Mouse (Mus musculus) right cerebral cortex, postnatal 36 days (tissue): ENCODE measurements around the gene Vmp1.

Experiments
- DNase-seq, 2 experiments: peaks; one replicate each; pipeline ENCODE4 v3.0.0; 2022; ENCODE audit warnings: low spot score in 2 of 2, mixed read lengths in 1 of 2

Vmp1 gene

DNA sequence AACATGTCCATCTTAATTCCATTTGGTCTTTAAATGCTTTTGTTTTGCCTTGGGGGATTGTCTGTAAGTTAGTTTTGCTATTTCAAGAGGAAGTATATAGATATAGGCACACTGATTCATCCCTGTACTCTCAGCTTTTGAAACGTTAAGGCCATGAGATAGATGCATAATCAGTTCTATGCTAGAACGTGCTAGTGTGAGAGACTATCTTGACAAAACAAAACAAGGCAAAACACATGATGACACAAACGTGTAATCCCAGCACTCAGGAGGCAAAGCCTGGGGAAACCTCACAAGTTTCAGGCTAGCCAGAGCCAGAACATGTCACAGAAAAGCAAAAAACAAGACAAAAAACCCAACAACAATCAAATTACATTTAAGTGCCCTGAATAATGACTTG is 10.9 kb downstream of the Vmp1 start:
- no peak for DNase-seq

DNA sequence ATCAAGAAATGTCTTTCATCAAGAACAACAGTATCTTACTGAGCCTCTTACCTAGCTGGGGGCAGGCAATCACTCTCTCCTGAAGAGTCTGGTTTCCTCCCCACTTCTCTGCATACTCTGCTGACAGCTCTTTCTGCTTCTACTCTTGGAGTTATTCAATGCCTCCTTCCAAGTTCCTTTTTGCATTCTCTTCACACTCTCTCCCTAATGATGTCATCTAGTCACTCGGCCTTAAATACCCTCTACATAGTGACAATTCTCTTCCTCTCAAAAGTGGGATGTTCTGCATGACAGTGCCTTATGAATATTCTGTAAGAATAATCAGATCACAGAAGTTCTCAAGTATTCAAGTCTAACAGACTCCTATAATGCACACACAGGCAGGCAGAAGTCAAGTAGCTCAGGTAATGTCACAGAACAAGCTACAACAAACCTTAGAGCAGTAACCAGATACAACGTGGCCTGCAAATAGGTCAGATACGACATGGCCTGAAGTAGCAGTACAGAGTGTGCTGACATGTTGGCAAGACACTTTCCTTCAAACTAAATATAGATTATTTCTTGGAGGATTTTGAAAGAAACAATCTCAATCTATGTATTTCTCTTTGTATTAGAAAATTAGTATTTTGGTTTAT is 12.5 kb downstream of the Vmp1 start:
- peak in 1 of 2 experiments; percentile 25 for DNase-seq

DNA sequence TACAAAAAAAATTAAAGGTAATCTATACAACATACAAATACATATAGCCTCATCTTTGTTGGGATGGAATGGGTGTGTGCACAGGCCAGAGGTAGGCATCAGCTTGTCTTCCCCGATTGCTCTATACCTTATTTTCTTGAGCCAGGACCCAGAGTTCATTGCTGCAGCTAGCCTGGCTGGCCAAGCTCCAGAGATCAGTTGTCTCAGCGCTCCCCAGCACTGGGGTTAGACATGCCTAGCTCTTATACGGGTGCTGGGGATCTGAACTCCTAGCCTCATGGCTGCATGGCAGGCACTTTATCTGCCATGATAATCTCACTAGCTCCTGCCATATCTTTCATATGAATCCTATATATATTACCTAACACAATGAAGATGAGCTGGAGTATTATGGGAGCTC is 15.5 kb downstream of the Vmp1 start:
- no peak for DNase-seq

DNA sequence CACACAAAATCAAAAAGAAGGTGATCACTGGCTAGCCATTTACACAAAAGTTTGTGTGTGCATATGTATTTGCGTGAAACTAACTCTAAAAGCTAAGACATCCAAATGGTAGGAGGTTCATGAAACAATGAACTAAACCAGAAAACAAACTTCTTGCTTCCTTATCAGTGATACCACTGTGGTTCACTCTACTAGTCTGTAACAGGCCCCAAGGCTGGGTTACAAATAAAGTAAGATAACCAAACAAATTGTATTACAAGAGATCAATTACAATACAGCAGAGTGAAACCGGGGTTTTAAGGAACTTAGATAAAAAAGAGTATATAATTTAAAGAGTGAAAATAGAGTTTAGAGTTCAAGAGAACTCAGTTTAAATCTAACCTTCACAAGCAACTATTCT is 16.1 kb downstream of the Vmp1 start:
- no peak for DNase-seq

DNA sequence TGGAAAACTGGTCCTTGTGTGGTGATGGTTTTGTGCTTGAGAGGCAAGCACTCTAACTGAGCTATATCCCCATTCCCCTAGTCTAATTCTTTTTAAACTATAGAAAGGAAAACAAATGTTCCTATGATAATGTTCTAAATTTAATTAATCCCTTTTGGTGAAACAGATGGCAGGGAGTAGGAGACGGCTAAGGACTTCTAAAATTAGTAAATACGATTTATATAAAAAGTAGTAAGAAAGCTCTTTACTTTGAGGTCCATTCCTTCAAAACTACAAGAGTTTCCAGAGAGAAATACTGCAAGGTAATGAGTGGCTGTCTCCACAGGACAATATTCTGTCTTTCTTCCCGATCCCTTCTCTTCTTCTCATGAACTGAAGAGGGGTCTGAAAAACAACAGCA is 19.2 kb downstream of the Vmp1 start:
- DNase-seq, result no peak

DNA sequence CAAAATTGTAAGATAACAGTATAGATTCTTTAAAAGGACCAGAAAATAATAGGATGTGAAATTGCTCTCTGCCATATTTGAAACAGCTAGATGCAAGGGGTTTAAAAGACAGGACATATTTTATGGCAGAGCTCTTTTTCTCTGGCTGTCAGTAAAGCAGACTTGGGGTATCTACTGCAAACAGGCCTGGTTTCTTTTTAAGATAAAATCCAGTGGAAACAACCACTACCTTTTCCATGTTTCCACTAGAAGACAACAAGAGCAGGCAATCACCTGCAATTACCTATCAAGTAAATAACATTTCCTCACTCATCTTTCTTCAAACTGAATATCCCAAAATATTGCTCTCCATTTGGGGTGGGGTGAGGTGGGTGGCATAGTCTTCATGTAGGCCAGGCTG is 19.7 kb downstream of the Vmp1 start:
- no peak for DNase-seq

DNA sequence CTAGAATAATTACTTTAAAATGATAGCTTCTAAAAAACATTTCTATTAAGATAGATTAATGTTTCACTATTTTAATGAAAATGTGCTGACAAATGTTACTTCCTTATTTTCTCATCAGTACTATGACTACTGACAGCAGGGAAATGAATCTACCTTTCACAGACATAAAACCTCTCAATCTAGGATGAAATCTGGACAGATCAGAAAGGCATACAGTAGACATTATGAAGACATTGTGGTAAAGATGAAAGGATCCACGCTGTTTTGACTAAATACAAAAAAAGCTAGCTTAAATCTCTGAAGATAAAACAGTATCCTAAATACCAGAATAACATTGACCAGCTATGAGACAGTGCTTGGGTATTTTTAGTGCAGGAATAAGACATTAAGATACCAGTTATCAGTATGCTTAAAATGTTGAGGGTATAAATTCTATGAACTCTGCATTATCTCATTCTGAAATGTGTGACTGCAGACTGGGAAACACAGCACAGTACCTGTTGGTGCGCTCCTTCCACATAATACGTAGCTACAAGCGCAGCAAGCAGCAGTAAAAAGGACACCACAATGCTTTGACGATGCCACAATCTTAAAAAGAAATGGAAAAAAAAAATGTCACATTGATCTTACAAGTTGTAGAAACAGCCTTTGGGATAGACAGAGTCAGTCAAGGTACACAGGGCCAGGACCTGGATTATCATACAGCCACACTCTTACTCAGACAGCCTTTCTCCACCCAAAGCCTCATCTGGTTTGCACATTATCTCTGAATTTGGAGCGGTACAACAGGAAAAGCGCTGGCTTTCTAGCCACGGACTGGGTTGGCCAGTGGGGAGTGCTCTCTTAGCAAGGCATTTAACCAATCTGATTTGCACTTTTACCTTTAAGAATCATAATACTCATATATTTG is 20.4 kb downstream of the Vmp1 start:
- DNase-seq, result no peak

DNA sequence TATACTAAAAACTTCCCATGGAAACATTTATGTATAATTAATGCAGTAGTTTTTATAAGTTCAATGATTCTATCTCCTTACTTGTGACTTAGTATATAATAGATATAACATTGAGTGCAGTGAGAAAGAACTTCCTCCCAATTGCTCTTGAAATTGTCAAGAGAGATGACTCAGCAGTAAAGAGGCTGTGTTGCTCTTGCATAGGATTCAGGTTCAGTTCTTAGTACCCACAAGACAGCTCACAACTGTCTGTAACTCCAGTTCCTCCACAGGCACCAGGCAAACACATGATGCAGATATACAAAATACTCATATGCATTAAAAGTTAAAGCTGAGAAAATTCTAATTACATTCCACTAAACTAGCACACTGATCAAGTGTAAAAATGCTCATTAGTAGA is 25.8 kb downstream of the Vmp1 start:
- DNase-seq, result no peak

DNA sequence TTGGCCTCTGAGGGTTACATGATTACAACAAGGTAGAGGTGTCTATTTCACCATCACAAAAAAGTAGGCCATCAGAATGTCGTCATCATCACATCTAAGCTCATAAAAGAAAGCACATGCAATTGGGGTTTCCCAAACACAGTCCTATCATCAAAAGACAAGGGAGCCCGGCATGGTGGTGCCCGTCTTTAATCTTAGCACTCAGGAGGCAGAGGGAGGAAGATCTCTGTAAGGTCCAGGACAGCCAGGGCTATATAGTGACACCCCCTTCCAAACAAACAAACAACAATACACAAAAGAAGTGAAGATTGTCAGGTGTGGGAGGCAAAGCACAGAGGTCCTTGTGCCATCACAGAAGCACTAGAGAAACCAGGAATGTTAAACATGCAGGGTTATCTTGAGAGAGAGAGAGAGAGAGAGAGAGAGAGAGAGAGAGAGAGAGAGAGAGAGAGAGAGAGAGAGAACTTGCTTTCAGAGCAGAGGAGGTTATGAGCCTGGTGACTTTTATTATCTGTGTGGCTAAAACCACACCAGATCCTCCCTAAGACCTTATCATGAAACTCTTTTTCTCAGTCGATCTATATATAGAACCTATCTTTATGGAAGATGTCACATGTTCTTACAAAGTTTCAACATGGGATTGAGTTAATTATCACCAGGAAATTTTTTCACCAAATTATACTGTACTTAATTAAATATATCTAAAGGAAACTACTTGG is 26.6 kb downstream of the Vmp1 start:
- DNase-seq, result no peak

DNA sequence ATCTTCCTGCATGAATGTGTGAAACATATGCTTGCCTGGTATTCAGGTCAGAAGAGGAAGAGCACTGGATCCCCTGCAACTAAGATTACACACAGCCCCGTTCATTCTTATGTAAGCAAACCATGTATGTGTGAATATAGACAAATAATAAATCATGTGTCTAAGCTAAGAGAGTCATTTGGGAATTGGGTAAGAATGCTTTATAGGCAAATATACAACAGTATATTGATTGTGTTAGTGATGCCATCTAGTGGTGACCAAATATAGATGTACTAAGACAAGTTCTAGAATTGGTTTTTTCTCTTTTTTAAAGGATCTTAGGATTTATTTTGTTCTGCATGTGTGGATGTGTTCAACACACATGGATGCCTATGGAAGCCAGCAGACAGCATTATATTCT is 28.0 kb downstream of the Vmp1 start:
- DNase-seq, result no peak

DNA sequence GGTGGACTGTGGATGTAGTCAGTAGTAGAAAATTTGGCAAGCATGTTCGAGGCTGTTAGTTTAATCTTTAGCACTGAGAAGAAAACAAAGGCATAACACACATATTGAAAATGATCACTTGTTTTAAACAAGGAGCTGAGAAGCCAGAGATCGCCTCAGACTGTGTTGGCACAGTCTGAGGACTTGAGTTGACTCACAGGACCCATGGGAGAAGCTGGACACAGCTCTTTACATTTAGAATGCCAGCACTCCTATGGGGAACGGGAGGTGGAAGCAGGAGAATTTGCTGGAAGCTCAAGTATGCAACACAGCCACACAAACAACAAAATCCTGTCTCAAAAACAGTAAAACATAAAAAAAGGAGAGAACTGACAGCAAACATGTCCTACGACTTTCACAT is 29.5 kb downstream of the Vmp1 start:
- no peak for DNase-seq

DNA sequence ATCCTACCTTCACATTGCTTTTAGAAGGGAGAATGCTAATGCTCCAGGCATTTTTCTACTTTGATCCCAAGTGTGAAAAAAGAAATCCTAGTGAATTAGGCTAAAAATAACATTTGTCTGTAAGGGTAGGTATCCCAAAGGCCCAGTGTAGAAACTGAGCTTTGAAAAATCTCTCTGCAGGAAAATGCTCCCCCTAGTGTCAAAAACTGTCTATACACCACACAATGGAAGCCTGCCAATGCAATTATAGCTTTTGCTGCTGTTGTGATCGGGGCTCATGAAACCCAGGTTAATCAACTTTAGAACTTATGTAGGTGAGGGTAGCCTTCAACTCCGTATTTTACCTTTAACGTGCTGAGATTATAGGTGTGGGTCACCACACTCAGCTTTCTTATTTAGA is 30.2 kb downstream of the Vmp1 start:
- no peak for DNase-seq

DNA sequence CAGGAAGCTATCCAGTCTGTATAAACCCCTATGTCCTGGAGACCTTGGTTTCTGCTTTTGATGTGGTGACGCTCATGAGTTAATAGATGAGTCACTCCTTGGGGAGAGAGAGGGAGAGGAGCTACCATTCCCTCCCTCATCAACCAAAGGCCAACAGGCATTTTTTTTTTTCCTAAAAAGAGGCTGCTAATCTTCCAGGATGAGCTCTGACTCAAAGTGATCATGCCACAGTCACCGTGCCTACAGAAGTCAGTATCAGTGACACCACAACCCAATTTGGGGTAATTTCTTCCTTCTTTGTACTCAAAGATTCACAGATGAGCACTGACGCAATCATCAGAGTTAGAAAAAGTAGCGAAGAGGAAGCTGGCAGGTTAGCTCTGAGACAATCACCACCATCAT is 31.1 kb downstream of the Vmp1 start:
- no peak for DNase-seq

DNA sequence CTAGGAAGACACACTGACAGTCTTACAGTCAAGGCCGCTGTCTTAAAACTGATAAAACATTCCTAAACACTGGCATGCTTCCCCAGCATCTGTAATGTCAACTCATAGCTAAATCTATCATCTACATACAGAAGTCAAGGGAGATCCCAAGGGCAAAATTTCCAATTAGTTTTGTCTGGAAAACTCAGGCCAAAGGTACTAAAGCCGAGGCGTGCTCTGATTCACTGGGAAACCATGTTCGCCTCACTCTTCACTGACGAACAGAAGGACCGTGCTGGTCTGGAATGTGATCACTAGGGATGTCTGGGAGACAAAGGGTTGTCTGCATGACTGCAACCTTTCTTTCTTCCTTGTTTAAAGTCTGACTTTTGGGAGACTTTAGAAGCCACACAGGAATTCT is 33.0 kb downstream of the Vmp1 start:
- DNase-seq, result no peak

DNA sequence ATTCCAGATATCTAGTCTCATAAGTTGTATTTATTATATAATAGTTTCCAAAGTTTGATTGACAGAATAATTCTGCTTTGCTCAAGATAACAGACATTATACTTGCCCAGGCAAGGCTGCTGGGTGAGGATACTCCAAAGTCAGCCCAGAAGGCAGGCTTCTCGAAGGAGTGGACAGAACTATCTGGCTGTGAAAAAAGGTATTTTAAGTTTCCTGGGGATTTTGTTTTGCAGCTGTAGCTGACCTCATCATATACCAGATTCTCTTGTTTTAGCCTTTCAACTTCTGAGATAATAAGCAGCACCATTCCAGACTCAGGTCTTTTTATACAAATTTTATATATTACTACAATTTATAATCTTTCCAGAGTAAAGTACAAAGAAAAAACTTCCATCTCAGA is 34.1 kb downstream of the Vmp1 start:
- no peak for DNase-seq

DNA sequence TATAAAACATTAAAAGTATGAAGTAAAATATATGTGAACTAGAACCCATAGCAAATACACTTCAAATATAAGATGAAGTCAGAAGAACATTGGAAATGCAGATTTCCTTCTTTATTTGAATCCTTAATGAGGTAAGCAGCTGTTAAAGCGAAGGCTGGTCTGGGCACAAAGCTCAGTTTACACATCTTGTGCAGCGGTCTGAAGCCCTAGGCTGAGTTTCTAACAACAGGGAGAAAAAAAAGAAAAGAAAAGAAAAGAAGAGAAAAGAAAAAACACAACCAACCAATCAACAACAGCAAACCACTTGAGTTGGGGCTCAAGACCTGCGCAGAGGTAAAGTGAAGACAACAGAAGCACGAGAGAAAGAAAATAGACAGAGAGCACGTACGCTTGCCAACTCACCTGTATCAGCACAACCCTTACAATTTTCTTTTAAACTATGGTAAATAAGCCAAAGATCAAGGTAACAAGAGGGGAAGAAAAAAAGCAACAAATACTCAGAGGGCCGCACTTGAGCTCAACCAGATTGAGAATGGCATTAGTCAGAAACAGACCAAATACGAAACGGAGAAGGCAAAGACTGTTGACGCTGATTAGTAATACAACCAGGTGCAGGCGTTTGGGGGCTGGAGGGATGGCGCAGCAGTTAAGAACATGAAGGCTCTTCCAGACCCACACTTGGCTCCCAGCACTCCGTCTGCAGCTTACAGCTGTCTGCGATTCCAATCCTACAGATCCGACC is 35.8 kb downstream of the Vmp1 start:
- DNase-seq, result no peak

DNA sequence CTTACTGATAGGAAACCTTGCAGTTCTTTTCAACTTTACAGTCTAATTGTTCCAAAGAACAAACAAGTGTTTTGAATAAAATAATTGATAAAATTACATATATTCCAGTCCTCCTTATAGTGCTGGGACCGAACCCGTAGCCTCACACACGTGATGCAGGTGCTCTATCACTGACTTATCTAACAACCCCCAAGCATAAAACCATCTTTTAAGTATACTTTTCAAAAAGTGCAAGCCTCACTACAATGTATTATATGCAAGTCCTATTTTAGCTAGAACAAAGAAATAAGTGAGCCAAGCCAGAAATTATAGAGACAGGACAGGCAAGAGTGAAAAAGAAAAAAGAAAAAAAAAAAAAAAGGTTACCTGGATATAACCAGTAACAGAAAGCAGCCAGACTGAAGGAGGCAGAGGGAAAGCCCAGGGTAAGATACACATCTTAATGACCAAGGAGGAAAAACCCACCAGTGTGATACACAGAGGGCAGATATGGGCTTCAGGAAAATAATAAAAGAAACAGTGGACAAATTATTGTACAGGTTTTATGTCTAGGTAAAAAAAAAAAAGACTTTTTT is 36.7 kb downstream of the Vmp1 start:
- no peak for DNase-seq

DNA sequence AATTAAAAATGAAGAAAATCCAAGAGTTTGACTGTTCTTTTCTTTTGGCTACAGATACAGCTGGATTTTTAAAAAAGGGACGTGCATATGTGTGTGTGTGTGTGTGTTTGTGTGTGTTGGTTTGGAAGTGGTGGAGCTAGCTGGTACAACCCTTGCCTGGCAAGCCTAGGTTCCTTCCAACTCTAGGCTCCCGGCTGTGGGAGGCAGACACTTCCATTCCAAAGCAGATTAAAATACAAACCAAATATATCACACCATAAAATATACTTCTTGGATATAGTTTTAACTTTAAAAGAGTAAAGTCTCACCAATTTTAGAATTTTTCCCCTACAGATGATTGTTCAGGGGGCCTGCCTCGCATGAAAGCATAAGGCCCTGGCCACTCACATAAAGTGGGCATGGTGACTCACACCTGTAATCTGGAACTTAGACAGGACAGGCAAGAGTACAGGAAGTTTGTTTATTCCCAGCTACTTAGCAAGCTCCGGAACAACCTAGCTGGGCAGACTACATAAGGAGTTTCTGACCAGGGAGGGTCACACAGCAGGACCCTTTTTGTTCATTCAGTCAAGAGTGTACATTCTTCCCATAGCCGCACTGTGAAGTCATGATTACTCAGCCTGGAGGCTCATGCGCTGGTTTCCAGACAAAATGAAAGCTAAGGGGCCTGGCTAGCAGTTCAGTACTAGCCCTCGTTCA is 37.4 kb downstream of the Vmp1 start:
- DNase-seq, result no peak

DNA sequence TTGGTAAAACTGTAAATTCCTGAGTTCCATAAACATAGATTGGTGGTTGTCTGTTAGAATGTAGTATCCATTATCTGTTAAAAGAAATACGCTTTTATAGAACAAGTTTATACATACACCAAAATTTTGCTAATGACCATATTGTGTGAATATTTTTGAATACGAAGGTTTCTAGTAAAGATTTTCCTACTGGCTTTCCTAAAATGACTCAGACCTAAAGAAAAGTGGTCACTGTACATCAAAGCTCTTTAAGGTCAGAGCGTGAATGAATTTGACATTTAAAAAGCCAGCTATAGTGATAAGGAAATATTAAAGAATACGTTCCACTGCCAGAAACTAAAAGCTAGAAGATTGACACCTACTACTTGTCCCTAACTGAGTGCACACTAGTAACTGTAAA is 39.1 kb downstream of the Vmp1 start:
- no peak for DNase-seq

DNA sequence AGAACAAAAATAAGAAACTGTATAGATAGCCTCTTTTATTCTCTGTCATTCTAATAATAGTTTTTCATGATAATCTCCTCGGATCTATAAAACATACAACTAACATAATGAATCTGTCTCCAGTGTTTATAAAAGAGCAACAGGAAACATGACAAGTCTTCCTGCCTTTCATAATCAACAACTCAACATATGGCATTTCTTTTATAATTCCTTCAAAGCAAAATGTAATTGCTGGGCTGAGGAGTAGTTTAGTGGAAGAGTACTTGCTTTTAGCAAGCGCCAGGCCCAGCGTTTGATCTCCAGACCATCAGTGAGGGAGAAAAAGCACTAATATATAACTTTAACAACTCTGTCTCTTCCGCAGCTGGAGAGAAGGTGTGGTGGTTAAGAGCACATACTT is 41.9 kb downstream of the Vmp1 start:
- no peak for DNase-seq

DNA sequence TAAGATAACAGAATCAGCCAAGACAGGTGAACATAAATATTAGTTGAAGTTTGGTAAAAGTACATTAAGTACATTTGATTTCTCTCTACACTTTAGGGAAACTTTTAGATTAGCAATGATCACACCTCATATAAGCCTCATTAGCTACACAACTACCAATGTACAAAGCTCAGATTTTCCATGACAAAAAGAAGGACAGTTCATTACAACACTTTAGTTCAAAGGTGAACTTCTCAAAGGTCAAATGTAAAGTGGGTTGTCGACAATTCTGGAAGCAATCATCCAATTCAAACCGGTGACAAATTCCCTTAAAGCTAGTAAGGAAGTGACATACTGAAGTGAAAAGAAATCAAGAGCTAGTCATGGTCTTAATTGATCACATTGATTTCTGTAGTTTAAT is 45.9 kb downstream of the Vmp1 start:
- no peak for DNase-seq
